Mouse (Mus musculus): Measurements from ENCODE around the gene Fmo4.

DNA sequence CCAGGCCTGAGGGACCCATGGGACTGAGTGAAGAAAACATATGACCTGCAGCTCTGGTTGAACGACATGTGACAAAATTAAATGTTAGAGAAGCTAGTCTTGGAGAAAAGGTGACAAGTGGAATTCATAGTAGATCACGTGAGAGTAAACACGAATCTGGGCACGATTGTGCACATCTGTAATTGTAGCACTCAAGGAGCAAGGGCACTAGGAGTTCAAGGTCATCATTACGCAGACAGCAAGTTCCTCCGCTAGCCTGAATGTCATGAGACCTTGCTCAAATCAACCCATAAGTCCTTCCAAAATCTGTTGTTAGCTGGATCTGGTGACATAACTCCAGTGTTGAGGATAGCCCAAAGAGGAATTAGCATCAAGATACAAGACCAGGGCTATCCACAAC is 25.2 kb upstream of the Fmo4 start:
- TF ChIP-seq CTCF (conservative IDR thresholded peaks at IDR 0.05; ENCODE audit: low read length) (no peak), NANOG (IDR thresholded peaks at IDR 0.05; ENCODE audit: borderline replicate concordance, low read length) (no peak), POU5F1 (IDR thresholded peaks at IDR 0.05; ENCODE audit: borderline replicate concordance, low read length) (no peak)

All from E14TG2a.4 (cell line).